Mouse (Mus musculus) ES-Bruce4 (cell line): ENCODE results near the gene Ccnq.

Source experiments
- CTCF ChIP-seq: IDR thresholded peaks from one replicate; pipeline ENCODE4 v1.8.1; 2011; ENCODE audit warnings: low read depth, low read length
- POLR2A ChIP-seq: IDR thresholded peaks from one replicate; pipeline ENCODE4 v1.8.1; 2011; ENCODE audit warnings: low read length; ENCODE audit not compliant: insufficient read depth

DNA sequence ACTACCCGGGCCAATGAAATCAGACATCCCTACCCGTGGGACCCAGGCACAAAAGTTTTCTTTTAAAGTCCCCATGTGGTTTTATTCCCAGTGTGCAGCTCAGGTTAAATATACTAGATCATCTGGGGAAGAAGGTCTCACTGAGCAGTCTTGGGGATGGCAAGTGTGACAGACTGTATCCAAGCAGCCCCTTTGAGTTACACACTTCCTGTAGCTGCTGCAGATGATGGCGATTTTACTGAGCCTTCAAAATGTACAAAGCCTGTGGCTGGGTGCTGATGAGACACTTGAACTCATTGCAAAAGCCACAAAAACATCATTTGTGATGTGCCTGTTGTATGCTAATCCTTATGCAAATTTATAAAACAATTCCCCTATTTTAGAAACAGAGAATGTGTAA is 29.0 kb upstream of the Ccnq start:
- TF ChIP-seq CTCF (no peak), POLR2A (no peak)
